In the genomic region with DNA sequence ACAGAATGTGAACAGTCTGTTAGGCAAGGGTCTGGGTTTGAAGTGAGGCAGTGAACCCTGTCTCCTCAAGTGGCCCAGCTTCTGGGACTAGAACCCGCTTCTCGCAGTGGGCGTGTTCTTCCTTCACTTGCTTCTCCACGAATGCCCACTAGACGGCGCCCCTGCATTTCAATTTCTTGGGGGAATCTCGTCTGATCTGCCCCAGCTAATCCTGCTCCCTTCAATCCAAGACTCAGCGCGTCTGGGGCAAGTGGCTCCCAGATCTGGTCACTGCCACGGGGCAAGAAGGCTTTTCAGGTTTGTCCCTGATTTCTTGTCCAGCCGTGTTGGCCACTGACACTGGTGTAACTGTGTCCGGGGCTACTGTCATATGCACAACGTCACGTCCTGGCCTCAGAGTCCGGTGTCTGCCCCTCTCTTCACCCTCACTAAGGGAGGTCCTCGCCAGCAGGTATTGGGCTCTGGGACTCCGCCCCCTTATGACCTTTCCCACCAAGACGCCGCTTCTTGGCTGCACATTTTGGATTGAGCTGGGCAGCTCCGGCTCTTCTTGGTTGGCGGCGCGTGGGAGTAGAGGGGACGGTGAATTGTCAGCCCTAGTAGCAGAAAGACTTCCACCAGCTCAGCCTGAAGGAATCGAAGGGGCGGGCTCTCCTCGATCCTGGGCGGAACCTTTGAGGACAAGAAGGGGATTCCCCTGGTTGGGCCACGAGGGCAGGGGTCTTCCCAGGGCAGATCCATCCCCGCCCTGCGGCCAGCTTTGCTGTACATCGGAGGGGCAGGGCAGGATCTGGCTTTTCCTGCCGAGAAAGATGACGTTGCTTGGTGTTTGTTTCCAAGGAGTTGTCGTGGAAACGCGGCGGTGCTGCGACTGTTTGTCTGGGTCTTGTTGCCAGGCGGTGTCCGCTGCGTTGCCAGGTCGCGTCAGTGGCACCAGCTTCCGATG, we compare ENCODE assay signal across 8 mouse cellular contexts. TPM values are rescaled to one million over a fixed set of nuclear protein-coding genes. Genes with fewer than 3 reads are reported as not detected.
DNase-seq lines count a peak whose midpoint lies in the region; ATAC-seq and TF ChIP-seq lines count a peak whose summit lies in the region.

Gene Crip1 (plus strand): TSS at position 205 of the 946 bp plus-strand sequence.

- H3K9ac ChIP-seq in forebrain, embryonic 14.5 days (ENCODE audit: low read length), result no peak within 1 kb of the TSS
- 0 out of 2 replicates have a peak within 1 kb of the TSS, but pooled peaks have one; percentile 30 for H3K9ac ChIP-seq in heart, postnatal 0 days (replicated peaks; ENCODE audit: low read depth, low read length)
- peak within 1 kb of the TSS; percentile 42; the same call in 1 of the 2 replicates for H3K9ac ChIP-seq in neural tube, embryonic 13.5 days

- no peaks in the 10 kb centered on the region; the same call in 1 of the 2 replicates for H3K27me3 ChIP-seq in forebrain, embryonic 14.5 days (replicated peaks; ENCODE audit: control insufficient read depth, insufficient read depth, low read length)
- no peaks in the 10 kb centered on the region for H3K27me3 ChIP-seq in heart, postnatal 0 days (ENCODE audit: control insufficient read depth, insufficient read depth, low read length)
- peaks cover 15% of the 10 kb centered on the region for H3K27me3 ChIP-seq in neural tube, embryonic 13.5 days
- H3K27me3 ChIP-seq in testis, adult 2 months (ENCODE audit: control insufficient read depth, insufficient read depth, low read length), result no peaks in the 10 kb centered on the region

- 0 out of 2 replicates have a peak within 1 kb of the TSS, but pooled peaks have one; percentile 21 for H3K4me2 ChIP-seq in forebrain, embryonic 14.5 days (ENCODE audit: low read length)
- peak within 1 kb of the TSS; percentile 50 for H3K4me2 ChIP-seq in heart, postnatal 0 days (ENCODE audit: low read depth, low read length)
- peak within 1 kb of the TSS; percentile 35 for H3K4me2 ChIP-seq in neural tube, embryonic 13.5 days

- no peak; the same call in 1 of the 2 replicates for TF ChIP-seq EP300 in heart, postnatal 0 days (IDR thresholded peaks at IDR 0.05; ENCODE audit: low read depth)

- 12% methylated on average over 45 of the region's 45 CpGs for WGBS in forebrain, embryonic 14.5 days
- WGBS in heart, postnatal 0 days, result 11% methylated on average over 45 of the region's 45 CpGs
- WGBS in neural tube, embryonic 13.5 days, result 7% methylated on average over 45 of the region's 45 CpGs

- ATAC-seq in forebrain, embryonic 14.5 days, result peak; percentile 11; the same call in 1 of the 2 replicates
- peak; percentile 13 for ATAC-seq in heart, postnatal 0 days (ENCODE audit: insufficient read depth, low read depth)
- ATAC-seq in neural tube, embryonic 13.5 days (ENCODE audit: low read depth), result no peak

- H3K36me3 ChIP-seq in forebrain, embryonic 14.5 days (ENCODE audit: control insufficient read depth, insufficient read depth, low read length), result peaks cover 25% of the 10 kb centered on the region
- peaks cover 31% of the 10 kb centered on the region for H3K36me3 ChIP-seq in heart, postnatal 0 days (replicated peaks; ENCODE audit: control insufficient read depth, insufficient read depth, low read length)
- peaks cover 25% of the 10 kb centered on the region for H3K36me3 ChIP-seq in neural tube, embryonic 13.5 days
- no peaks in the 10 kb centered on the region for H3K36me3 ChIP-seq in testis, adult 2 months (ENCODE audit: control insufficient read depth, insufficient read depth, low read length)

- H3K27ac ChIP-seq in forebrain, embryonic 14.5 days (ENCODE audit: low read depth, low read length), result no peak within 1 kb of the TSS
- H3K27ac ChIP-seq in heart, postnatal 0 days (ENCODE audit: low read depth), result peak within 1 kb of the TSS; percentile 98
- peak within 1 kb of the TSS; percentile 52; the same call in 1 of the 2 replicates for H3K27ac ChIP-seq in neural tube, embryonic 13.5 days (replicated peaks)
- no peak within 1 kb of the TSS for H3K27ac ChIP-seq in testis, adult 2 months (ENCODE audit: control insufficient read depth, insufficient read depth, low read depth, low read length)

- H3K4me1 ChIP-seq in forebrain, embryonic 14.5 days (ENCODE audit: control insufficient read depth, insufficient read depth, low read length), result peaks cover 29% of the 10 kb centered on the region
- peaks cover 62% of the 10 kb centered on the region for H3K4me1 ChIP-seq in heart, postnatal 0 days (ENCODE audit: control insufficient read depth, insufficient read depth)
- peaks cover 55% of the 10 kb centered on the region for H3K4me1 ChIP-seq in neural tube, embryonic 13.5 days (replicated peaks)
- peaks cover 30% of the 10 kb centered on the region for H3K4me1 ChIP-seq in testis, adult 2 months (ENCODE audit: control insufficient read depth, insufficient read depth, low read length)

- TF ChIP-seq POLR2A in testis, adult 2 months (IDR thresholded peaks at IDR 0.05; ENCODE audit: control insufficient read depth, low read depth, low read length), result 0 out of 2 replicates have a peak, but pooled peaks have one; percentile 15

- TF ChIP-seq CTCF in heart, postnatal 0 days (IDR thresholded peaks at IDR 0.05; ENCODE audit: low read depth), result peak; percentile 72
- peak; percentile 70; the same call in 1 of the 2 replicates for TF ChIP-seq CTCF in testis, adult 2 months (IDR thresholded peaks at IDR 0.05; ENCODE audit: control insufficient read depth, insufficient read depth, insufficient replicate concordance, low read depth, low read length)

- no peaks in the 10 kb centered on the region for H3K9me3 ChIP-seq in forebrain, embryonic 14.5 days (replicated peaks; ENCODE audit: control insufficient read depth, low read length)
- H3K9me3 ChIP-seq in heart, postnatal 0 days (replicated peaks; ENCODE audit: control insufficient read depth, low read length), result no peaks in the 10 kb centered on the region
- no peaks in the 10 kb centered on the region for H3K9me3 ChIP-seq in neural tube, embryonic 13.5 days

- no peak within 1 kb of the TSS for H3K4me3 ChIP-seq in forebrain, embryonic 14.5 days (ENCODE audit: low read depth, low read length)
- H3K4me3 ChIP-seq in heart, postnatal 0 days (ENCODE audit: low read depth, low read length), result peak within 1 kb of the TSS; percentile 8
- H3K4me3 ChIP-seq in neural tube, embryonic 13.5 days, result peak within 1 kb of the TSS; percentile 11; the same call in 1 of the 2 replicates
- H3K4me3 ChIP-seq in testis, adult 2 months (ENCODE audit: control insufficient read depth, low read depth, low read length), result peak within 1 kb of the TSS; percentile 81

- DNase-seq in ES-CJ7 (ENCODE audit: low read depth, low spot score), result peak; percentile 85
- DNase-seq in cerebellum, adult 11 months, result peak; percentile 83
- DNase-seq in forebrain, embryonic 14.5 days (ENCODE audit: low spot score), result peak; percentile 69
- peak; percentile 77 for DNase-seq in heart, postnatal 0 days (ENCODE audit: low spot score)
- DNase-seq in kidney, postnatal 36 days, result peak; percentile 77 to 91
- peak; percentile 89 to 92 for DNase-seq in lung, adult 18-20 months

RNA-seq across cellular contexts. Expression of gene Crip1, which starts in this region (rescaled TPM):
- polyA plus RNA-seq in forebrain, embryonic 14.5 days (2014; fragmentation: Nextera tagmentation; extraction: Ambion mirVana), result 32.5 and 46.1 TPM in 2 replicates
- total RNA-seq in heart, postnatal 0 days (2014; rRNA removed; ENCODE audit: low replicate concordance), result 286 and 487 TPM in 2 replicates
- 831 and 871 TPM in 2 replicates for polyA plus RNA-seq in heart, postnatal 0 days (2015; fragmentation: Nextera tagmentation; extraction: Ambion mirVana)
- polyA plus RNA-seq in neural tube, embryonic 13.5 days (2015; fragmentation: Nextera tagmentation; extraction: Ambion mirVana), result 66.3 and 74.9 TPM in 2 replicates
- polyA plus RNA-seq in testis, adult 2 months (2012; rRNA removed), result 30.4 and 106 TPM in 2 replicates

Comparison
In these comparisons a context has a peak if more than half of its experiments do, and no peak if none do; other contexts are left out.
1. H3K27ac ChIP-seq: peak in heart, postnatal 0 days (single experiment) and neural tube, embryonic 13.5 days (single experiment); none in forebrain, embryonic 14.5 days (single experiment) and testis, adult 2 months (single experiment).
2. Peak in every context shown above with its lines, with median percentiles within 50 percentile points of each other: DNase-seq and H3K4me2 ChIP-seq.